Mouse (Mus musculus): ENCODE measurements around the gene Ctdsp1. TPM values are rescaled to one million over a fixed set of nuclear protein-coding genes. Genes with fewer than 3 reads are reported as not detected.

The Ctdsp1 gene
- polyA plus RNA-seq, 1 experiment from 2014 or later: 86.0 TPM

DNA sequence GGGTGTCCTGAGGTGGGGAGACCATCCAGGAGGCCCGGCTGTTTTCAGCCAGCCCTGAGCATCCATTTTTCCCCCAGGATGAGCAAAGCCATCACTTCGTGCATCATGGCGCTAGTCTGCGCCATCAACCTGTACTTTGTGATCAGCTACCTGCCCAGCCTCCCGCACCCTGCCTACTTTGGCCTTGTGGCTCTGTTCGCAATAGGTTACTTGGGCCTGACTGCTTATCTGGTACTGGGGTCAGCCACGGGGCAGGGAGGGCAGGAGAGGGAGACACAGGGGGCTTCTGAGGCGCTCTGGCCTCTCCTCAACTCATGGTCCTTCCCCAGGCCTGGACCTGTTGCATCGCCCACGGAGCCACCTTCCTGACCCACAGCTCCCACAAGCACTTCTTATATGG lies 6.2 kb upstream of the Ctdsp1 start:
- Histone ChIP-seq H3K27me3 (ENCODE audit: control insufficient read depth, insufficient read depth, low read length) (no peaks in the 10 kb centered on the region), H3K9ac (ENCODE audit: low read depth, low read length) (no peak overlapping the region), H3K4me2 (replicated peaks; ENCODE audit: low read depth, low read length) (no peak overlapping the region), H3K4me1 (ENCODE audit: control insufficient read depth, insufficient read depth, low read length) (peaks cover 6% of the 10 kb centered on the region), H3K9me3 (ENCODE audit: control insufficient read depth, low read length) (no peaks in the 10 kb centered on the region), H3K4me3 (ENCODE audit: low read length) (no peak overlapping the region), H3K36me3 (ENCODE audit: control insufficient read depth, insufficient read depth, low read length) (no peaks in the 10 kb centered on the region), H3K27ac (ENCODE audit: low read depth, low read length) (no peak overlapping the region)
- no peak for ATAC-seq (ENCODE audit: low FRiP score, low TSS enrichment)
- 94% methylated on average over 10 of the region's 10 CpGs for WGBS

DNA sequence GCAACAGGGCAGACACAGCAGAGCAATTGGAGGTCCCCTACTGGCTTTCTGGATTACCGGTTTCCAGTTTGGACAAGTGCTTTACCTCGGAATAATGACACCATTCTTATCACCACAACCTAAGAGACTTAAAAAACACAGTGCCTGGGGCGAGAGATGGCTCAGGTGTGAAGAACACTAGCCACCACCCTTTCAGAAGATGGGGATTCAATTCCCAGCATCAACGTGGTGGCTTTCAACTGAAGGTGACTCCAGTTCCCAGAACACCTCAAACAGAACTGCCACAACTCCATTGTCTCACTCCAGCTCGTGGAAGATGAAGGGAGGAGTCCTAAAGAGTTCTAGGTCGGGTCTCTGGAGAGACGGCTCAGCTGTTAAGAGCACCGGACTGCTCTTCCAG lies 5.8 kb upstream of the Ctdsp1 start:
- Histone ChIP-seq H3K9me3 (ENCODE audit: control insufficient read depth, low read length) (no peaks in the 10 kb centered on the region), H3K27me3 (ENCODE audit: control insufficient read depth, insufficient read depth, low read length) (no peaks in the 10 kb centered on the region), H3K4me2 (replicated peaks; ENCODE audit: low read depth, low read length) (no peak overlapping the region), H3K4me1 (ENCODE audit: control insufficient read depth, insufficient read depth, low read length) (peaks cover 9% of the 10 kb centered on the region), H3K9ac (ENCODE audit: low read depth, low read length) (no peak overlapping the region), H3K27ac (ENCODE audit: low read depth, low read length) (no peak overlapping the region), H3K36me3 (ENCODE audit: control insufficient read depth, insufficient read depth, low read length) (no peaks in the 10 kb centered on the region), H3K4me3 (ENCODE audit: low read length) (no peak overlapping the region)
- 86% methylated on average over 8 of the region's 8 CpGs for WGBS
- no peak for ATAC-seq (ENCODE audit: low FRiP score, low TSS enrichment)

DNA sequence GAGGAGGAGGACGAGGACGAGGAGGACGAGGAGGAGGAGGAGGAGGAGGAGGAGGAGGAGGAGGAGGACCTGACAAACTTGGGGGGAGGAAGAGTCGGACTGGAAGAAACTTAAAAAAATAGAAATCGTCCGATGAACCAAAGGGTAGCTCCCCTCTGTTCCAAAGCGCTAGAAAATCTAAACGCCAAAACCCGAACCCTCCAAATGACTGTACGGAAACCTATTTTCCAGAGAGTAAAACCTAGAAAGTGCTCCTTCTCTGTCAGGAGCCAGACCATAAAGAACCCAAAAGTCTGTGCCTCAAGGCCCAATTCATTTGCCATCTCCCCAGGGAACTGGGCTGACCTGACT lies 5.0 kb upstream of the Ctdsp1 start:
- WGBS: 41% methylated on average over 7 of the region's 10 CpGs

DNA sequence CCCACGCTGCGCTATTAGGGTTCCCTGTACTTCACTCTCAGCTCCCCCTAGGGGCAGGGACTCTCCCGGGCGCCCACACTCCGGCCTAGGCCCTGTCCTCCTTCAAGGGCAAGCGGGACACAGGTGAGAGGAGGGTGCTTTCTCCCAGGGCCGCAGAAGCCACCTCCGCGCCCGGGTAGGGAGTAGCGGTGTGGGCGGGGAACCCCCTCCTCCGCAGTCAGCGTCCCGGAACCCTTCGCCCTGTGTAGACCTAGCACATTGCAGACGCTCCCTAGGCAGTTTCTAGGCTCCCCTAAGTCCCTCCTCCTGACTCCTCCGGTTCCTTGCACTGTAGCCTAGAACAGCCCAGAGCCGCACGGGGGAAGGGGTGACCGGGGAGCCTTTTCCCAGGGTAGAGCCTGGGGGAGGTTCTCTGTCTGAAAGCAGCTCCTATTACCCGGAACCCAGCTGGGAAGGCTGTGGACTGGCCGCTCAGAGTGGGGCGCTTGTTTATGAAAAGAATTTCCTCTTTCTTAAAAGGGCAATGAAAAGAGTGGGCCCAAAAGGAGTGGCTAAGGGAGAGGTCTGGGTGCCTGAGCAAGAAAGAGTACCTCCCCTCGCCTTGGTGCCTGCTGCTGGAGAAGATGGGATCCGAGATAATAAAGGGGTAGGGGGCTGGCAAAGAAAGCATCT lies 4.5 kb upstream of the Ctdsp1 start:
- peak overlapping the region; percentile 64 for H3K9ac ChIP-seq (ENCODE audit: low read depth, low read length)
- H3K27ac ChIP-seq (ENCODE audit: low read depth, low read length): peak overlapping the region; percentile 96
- peak overlapping the region; percentile 46 for H3K4me3 ChIP-seq (ENCODE audit: low read length)
- H3K36me3 ChIP-seq (ENCODE audit: control insufficient read depth, insufficient read depth, low read length): no peaks in the 10 kb centered on the region
- no peaks in the 10 kb centered on the region for H3K9me3 ChIP-seq (ENCODE audit: control insufficient read depth, low read length)
- peaks cover 14% of the 10 kb centered on the region for H3K4me1 ChIP-seq (ENCODE audit: control insufficient read depth, insufficient read depth, low read length)
- H3K27me3 ChIP-seq (ENCODE audit: control insufficient read depth, insufficient read depth, low read length): no peaks in the 10 kb centered on the region
- WGBS: under 1% methylated on average over 25 of the region's 26 CpGs
- H3K4me2 ChIP-seq (replicated peaks; ENCODE audit: low read depth, low read length): peak overlapping the region; percentile 54
- peak; percentile 90 for ATAC-seq (ENCODE audit: low FRiP score, low TSS enrichment)

More for the DNA sequence above, 5.0 kb upstream of the Ctdsp1 start:
- Histone ChIP-seq H3K36me3 (ENCODE audit: control insufficient read depth, insufficient read depth, low read length) (no peaks in the 10 kb centered on the region), H3K27ac (ENCODE audit: low read depth, low read length) (peak overlapping the region; percentile 96), H3K4me1 (ENCODE audit: control insufficient read depth, insufficient read depth, low read length) (peaks cover 14% of the 10 kb centered on the region), H3K9me3 (ENCODE audit: control insufficient read depth, low read length) (no peaks in the 10 kb centered on the region), H3K4me3 (ENCODE audit: low read length) (peak overlapping the region; percentile 46), H3K4me2 (replicated peaks; ENCODE audit: low read depth, low read length) (peak overlapping the region; percentile 54), H3K27me3 (ENCODE audit: control insufficient read depth, insufficient read depth, low read length) (no peaks in the 10 kb centered on the region), H3K9ac (ENCODE audit: low read depth, low read length) (peak overlapping the region; percentile 64)
- no peak for ATAC-seq (ENCODE audit: low FRiP score, low TSS enrichment)

DNA sequence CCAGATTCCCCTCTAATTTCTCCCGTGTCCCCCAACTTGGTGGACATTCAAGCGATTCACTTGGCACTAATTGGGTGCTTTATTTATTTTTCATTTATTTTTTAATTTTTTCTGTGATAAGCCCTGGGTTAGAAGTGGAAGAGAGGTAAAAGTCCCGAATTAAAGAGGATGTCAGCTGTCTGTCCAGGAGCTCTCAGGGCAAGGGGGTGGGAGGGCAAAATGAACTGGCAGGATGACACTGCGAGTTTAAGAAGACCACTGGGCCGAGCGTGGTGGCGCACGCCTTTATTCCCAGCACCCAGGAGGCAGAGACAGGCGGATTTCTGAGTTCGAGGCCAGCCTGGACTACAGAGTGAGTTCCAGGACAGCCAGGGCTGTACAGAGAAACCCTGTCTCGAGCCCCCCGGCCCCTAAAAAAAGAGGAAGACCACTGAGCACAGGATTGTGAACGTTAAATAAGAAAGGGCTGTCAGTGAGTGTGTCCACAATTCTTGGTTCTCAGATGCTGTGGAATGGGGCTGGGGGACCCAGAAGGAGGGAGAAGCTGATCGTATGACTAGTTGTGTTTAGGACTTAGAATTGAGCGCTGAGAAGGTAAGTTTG lies 3.8 kb upstream of the Ctdsp1 start:
- Histone ChIP-seq H3K27ac (ENCODE audit: low read depth, low read length) (peak overlapping the region; percentile 96), H3K9me3 (ENCODE audit: control insufficient read depth, low read length) (no peaks in the 10 kb centered on the region), H3K4me2 (replicated peaks; ENCODE audit: low read depth, low read length) (peak overlapping the region; percentile 54), H3K4me3 (ENCODE audit: low read length) (peak overlapping the region; percentile 46), H3K4me1 (ENCODE audit: control insufficient read depth, insufficient read depth, low read length) (peaks cover 16% of the 10 kb centered on the region), H3K27me3 (ENCODE audit: control insufficient read depth, insufficient read depth, low read length) (no peaks in the 10 kb centered on the region), H3K36me3 (ENCODE audit: control insufficient read depth, insufficient read depth, low read length) (no peaks in the 10 kb centered on the region), H3K9ac (ENCODE audit: low read depth, low read length) (peak overlapping the region; percentile 64)
- 53% methylated on average over 15 of the region's 15 CpGs for WGBS
- no peak for ATAC-seq (ENCODE audit: low FRiP score, low TSS enrichment)

DNA sequence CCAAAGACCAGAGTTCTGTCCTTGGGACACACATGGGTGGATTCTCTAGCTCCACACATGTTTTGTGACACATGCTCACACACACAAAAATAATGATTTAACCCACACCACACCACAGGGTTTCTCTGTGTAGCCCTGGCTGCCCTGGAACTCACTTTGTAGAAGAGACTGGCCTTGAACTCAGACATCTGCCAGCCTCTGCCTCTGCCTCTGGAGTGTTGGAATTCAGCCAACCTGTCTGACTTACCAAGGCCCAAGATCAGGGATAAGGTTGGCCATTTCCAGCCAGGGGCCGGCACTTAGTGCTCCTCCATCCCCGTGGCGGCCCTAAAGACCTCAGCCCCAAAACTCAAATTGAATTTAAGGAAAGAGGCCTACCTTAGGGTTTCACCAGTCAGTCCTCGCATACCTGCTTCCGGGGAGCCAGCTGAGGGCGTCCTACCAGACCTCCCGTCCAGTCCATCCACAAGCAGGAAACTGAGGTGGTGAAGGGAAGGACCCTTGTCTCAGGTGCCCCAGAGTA lies 2.9 kb upstream of the Ctdsp1 start:
- Histone ChIP-seq H3K4me1 (ENCODE audit: control insufficient read depth, insufficient read depth, low read length) (peaks cover 26% of the 10 kb centered on the region), H3K4me2 (replicated peaks; ENCODE audit: low read depth, low read length) (no peak overlapping the region), H3K27ac (ENCODE audit: low read depth, low read length) (no peak overlapping the region)

DNA sequence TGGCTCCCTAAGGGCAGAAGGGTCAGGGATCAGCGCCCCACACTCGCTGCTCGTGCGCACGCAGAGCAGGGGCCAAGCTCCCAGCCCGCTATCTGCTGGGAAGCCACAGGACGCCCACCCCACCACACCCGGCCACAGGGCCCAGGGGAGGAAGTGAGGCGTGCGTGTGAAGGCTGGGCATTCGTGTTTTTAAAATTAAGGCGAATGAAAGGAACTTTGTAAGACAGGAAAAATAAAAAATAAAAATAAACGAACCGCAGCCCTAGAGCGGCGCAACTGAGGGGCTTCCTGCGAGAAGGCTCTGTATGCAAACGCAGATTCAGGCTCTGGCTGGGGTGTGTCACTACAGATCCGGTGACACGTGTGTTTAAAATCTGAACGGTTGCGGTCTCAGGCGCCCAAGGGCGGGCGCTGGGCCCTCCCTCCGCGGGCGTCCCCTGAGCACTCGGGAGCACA lies 1.4 kb upstream of the Ctdsp1 start:
- Histone ChIP-seq H3K4me3 (ENCODE audit: low read length) (peak overlapping the region; percentile 94), H3K27ac (ENCODE audit: low read depth, low read length) (peak overlapping the region; percentile 99; the same call in 1 of the 2 replicates), H3K9ac (ENCODE audit: low read depth, low read length) (peak overlapping the region; percentile 50; the same call in 1 of the 2 replicates), H3K4me1 (ENCODE audit: control insufficient read depth, insufficient read depth, low read length) (peaks cover 27% of the 10 kb centered on the region), H3K4me2 (replicated peaks; ENCODE audit: low read depth, low read length) (peak overlapping the region; percentile 99), H3K9me3 (ENCODE audit: control insufficient read depth, low read length) (no peaks in the 10 kb centered on the region), H3K36me3 (ENCODE audit: control insufficient read depth, insufficient read depth, low read length) (peaks cover 15% of the 10 kb centered on the region), H3K27me3 (ENCODE audit: control insufficient read depth, insufficient read depth, low read length) (no peaks in the 10 kb centered on the region)
- 2% methylated on average over 29 of the region's 29 CpGs for WGBS
- ATAC-seq (ENCODE audit: low FRiP score, low TSS enrichment): no peak

More for the DNA sequence above, 2.9 kb upstream of the Ctdsp1 start:
- no peak for ATAC-seq (ENCODE audit: low FRiP score, low TSS enrichment)
- Histone ChIP-seq H3K9ac (ENCODE audit: low read depth, low read length) (no peak overlapping the region), H3K27me3 (ENCODE audit: control insufficient read depth, insufficient read depth, low read length) (no peaks in the 10 kb centered on the region), H3K9me3 (ENCODE audit: control insufficient read depth, low read length) (no peaks in the 10 kb centered on the region), H3K36me3 (ENCODE audit: control insufficient read depth, insufficient read depth, low read length) (peaks cover 1% of the 10 kb centered on the region), H3K4me3 (ENCODE audit: low read length) (no peak overlapping the region)
- 76% methylated on average over 7 of the region's 7 CpGs for WGBS

DNA sequence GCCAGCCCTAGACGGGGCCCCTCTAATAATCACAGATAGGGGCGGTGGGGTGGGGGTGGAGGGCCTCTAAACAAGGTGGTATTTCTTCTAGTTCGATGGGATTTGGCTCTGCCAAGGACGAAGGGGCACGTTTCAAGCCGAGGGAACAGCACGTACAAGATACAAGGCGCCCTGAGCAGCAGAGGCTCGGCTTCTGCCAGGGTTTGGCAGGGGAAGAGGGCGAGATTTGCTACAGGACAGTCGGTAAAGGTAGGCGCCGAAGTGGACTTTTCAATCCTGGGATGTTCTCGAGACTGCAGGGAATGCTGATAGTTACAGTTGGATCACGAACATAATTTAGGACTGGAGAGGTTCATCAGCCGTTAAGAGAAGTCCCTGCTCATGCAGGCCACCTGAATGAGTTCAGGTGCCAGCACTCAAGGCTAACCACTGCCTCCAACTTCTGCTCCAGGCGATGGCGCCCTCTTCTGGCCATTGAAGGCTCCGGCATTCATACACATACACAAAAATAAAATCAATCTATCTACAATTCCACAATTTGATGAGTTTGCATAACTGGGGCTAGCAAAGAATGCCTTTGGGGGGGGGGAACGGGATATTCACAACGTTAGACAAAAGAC lies 912 bp upstream of the Ctdsp1 start:
- peaks cover 21% of the 10 kb centered on the region for H3K36me3 ChIP-seq (ENCODE audit: control insufficient read depth, insufficient read depth, low read length)
- no peaks in the 10 kb centered on the region for H3K27me3 ChIP-seq (ENCODE audit: control insufficient read depth, insufficient read depth, low read length)
- WGBS: 6% methylated on average over 21 of the region's 21 CpGs
- H3K9me3 ChIP-seq (ENCODE audit: control insufficient read depth, low read length): no peaks in the 10 kb centered on the region
- H3K4me3 ChIP-seq (ENCODE audit: low read length): peak overlapping the region; percentile 94
- ATAC-seq (ENCODE audit: low FRiP score, low TSS enrichment): no peak
- peak overlapping the region; percentile 50; the same call in 1 of the 2 replicates for H3K9ac ChIP-seq (ENCODE audit: low read depth, low read length)
- peak overlapping the region; percentile 99 for H3K27ac ChIP-seq (ENCODE audit: low read depth, low read length)
- peak overlapping the region; percentile 99 for H3K4me2 ChIP-seq (replicated peaks; ENCODE audit: low read depth, low read length)
- peaks cover 27% of the 10 kb centered on the region for H3K4me1 ChIP-seq (ENCODE audit: control insufficient read depth, insufficient read depth, low read length)

All from kidney, embryonic 14.5 days (tissue).